Mouse (Mus musculus): ENCODE results near the gene Zfp273. TPM values are rescaled to one million over a fixed set of nuclear protein-coding genes. Genes with fewer than 3 reads are reported as not detected.
"Not testable (repeated sequence)": the region's sequence is repeated elsewhere in the genome, so short reads cannot be mapped to it uniquely, and the experiment has no call there.

Gene Zfp273
- polyA plus RNA-seq, 1 experiment from 2014 or later = 8.7 TPM

GRCm38 (mm10) chr13:67818636-67819035 lies 5.1 kb downstream of the Zfp273 start:
- DNase-seq (ENCODE audit: low spot score) (no peak), ATAC-seq (replicated peaks; ENCODE audit: insufficient number of reproducible peaks, low FRiP score, low TSS enrichment, low read depth) (no peak)
- no peaks in the 10 kb centered on the region for H3K27me3 ChIP-seq (ENCODE audit: control insufficient read depth, insufficient read depth, low read length)
- H3K27ac ChIP-seq (replicated peaks; ENCODE audit: low read depth, low read length) = no peak overlapping the region
- H3K36me3 ChIP-seq (replicated peaks; ENCODE audit: control insufficient read depth, insufficient read depth, low read depth, low read length) = no peaks in the 10 kb centered on the region; the same call in 1 of the 2 replicates
- no peaks in the 10 kb centered on the region for H3K4me1 ChIP-seq (ENCODE audit: control insufficient read depth, insufficient read depth, low read length)
- 88% methylated on average over 1 of the region's 1 CpGs for WGBS
- H3K9ac ChIP-seq (replicated peaks; ENCODE audit: low read length) = no peak overlapping the region
- H3K9me3 ChIP-seq (replicated peaks; ENCODE audit: control insufficient read depth, low read length) = no peaks in the 10 kb centered on the region
- no peak overlapping the region for H3K4me3 ChIP-seq (ENCODE audit: low read depth, low read length)
- no peak overlapping the region for H3K4me2 ChIP-seq (ENCODE audit: low read depth, low read length)

GRCm38 (mm10) chr13:67830911-67831336 lies 17.4 kb downstream of the Zfp273 start, which contains the start of gene Gm10037:
Gene Gm10037, plus strand, starts transcription at chr13:67831106.
- 2% methylated on average over 14 of the region's 14 CpGs for WGBS
- peak; percentile 75 for ATAC-seq (replicated peaks; ENCODE audit: insufficient number of reproducible peaks, low FRiP score, low TSS enrichment, low read depth)
- Histone ChIP-seq H3K4me1 (ENCODE audit: control insufficient read depth, insufficient read depth, low read length) (no peaks in the 10 kb centered on the region), H3K9me3 (replicated peaks; ENCODE audit: control insufficient read depth, low read length) (no peaks in the 10 kb centered on the region), H3K4me2 (ENCODE audit: low read depth, low read length) (peak within 1 kb of the TSS; percentile 49), H3K27ac (replicated peaks; ENCODE audit: low read depth, low read length) (no peak within 1 kb of the TSS), H3K36me3 (replicated peaks; ENCODE audit: control insufficient read depth, insufficient read depth, low read depth, low read length) (no peaks in the 10 kb centered on the region), H3K27me3 (ENCODE audit: control insufficient read depth, insufficient read depth, low read length) (no peaks in the 10 kb centered on the region), H3K4me3 (ENCODE audit: low read depth, low read length) (peak within 1 kb of the TSS; percentile 46), H3K9ac (replicated peaks; ENCODE audit: low read length) (peak within 1 kb of the TSS; percentile 51)
- DNase-seq (ENCODE audit: low spot score) = peak; percentile 85

GRCm38 (mm10) chr13:67833137-67833536 lies 19.6 kb downstream of the Zfp273 start:
- not testable (repeated sequence) for H3K9ac ChIP-seq (replicated peaks; ENCODE audit: low read length); H3K27me3 ChIP-seq (ENCODE audit: control insufficient read depth, insufficient read depth, low read length); H3K4me1 ChIP-seq (ENCODE audit: control insufficient read depth, insufficient read depth, low read length); H3K36me3 ChIP-seq (replicated peaks; ENCODE audit: control insufficient read depth, insufficient read depth, low read depth, low read length); H3K27ac ChIP-seq (replicated peaks; ENCODE audit: low read depth, low read length); H3K4me2 ChIP-seq (ENCODE audit: low read depth, low read length); DNase-seq (ENCODE audit: low spot score); H3K9me3 ChIP-seq (replicated peaks; ENCODE audit: control insufficient read depth, low read length); H3K4me3 ChIP-seq (ENCODE audit: low read depth, low read length); ATAC-seq (replicated peaks; ENCODE audit: insufficient number of reproducible peaks, low FRiP score, low TSS enrichment, low read depth)

GRCm38 (mm10) chr13:67843775-67844118 lies 30.2 kb downstream of the Zfp273 start:
- Histone ChIP-seq H3K4me3 (ENCODE audit: low read depth, low read length) (no peak overlapping the region), H3K27me3 (ENCODE audit: control insufficient read depth, insufficient read depth, low read length) (no peaks in the 10 kb centered on the region), H3K4me2 (ENCODE audit: low read depth, low read length) (peak overlapping the region; percentile 36), H3K9ac (replicated peaks; ENCODE audit: low read length) (peak overlapping the region; percentile 51), H3K4me1 (ENCODE audit: control insufficient read depth, insufficient read depth, low read length) (no peaks in the 10 kb centered on the region; the same call in 1 of the 2 replicates), H3K27ac (replicated peaks; ENCODE audit: low read depth, low read length) (no peak overlapping the region), H3K36me3 (replicated peaks; ENCODE audit: control insufficient read depth, insufficient read depth, low read depth, low read length) (no peaks in the 10 kb centered on the region), H3K9me3 (replicated peaks; ENCODE audit: control insufficient read depth, low read length) (no peaks in the 10 kb centered on the region)
- 39% methylated on average over 6 of the region's 6 CpGs for WGBS
- DNase-seq (ENCODE audit: low spot score) (no peak), ATAC-seq (replicated peaks; ENCODE audit: insufficient number of reproducible peaks, low FRiP score, low TSS enrichment, low read depth) (no peak)

GRCm38 (mm10) chr13:67844119-67844852 lies 30.7 kb downstream of the Zfp273 start:
- peak overlapping the region; percentile 51 for H3K9ac ChIP-seq (replicated peaks; ENCODE audit: low read length)
- under 1% methylated on average over 14 of the region's 19 CpGs for WGBS
- peak overlapping the region; percentile 36 for H3K4me2 ChIP-seq (ENCODE audit: low read depth, low read length)
- no peaks in the 10 kb centered on the region; the same call in 1 of the 2 replicates for H3K4me1 ChIP-seq (ENCODE audit: control insufficient read depth, insufficient read depth, low read length)
- peak overlapping the region; percentile 17 for H3K4me3 ChIP-seq (ENCODE audit: low read depth, low read length)
- no peaks in the 10 kb centered on the region for H3K27me3 ChIP-seq (ENCODE audit: control insufficient read depth, insufficient read depth, low read length)
- no peaks in the 10 kb centered on the region for H3K9me3 ChIP-seq (replicated peaks; ENCODE audit: control insufficient read depth, low read length)
- no peak overlapping the region for H3K27ac ChIP-seq (replicated peaks; ENCODE audit: low read depth, low read length)
- ATAC-seq (replicated peaks; ENCODE audit: insufficient number of reproducible peaks, low FRiP score, low TSS enrichment, low read depth) = peak; percentile 48; the same call in 1 of the 2 replicates
- DNase-seq (ENCODE audit: low spot score) = peak; percentile 79
- H3K36me3 ChIP-seq (replicated peaks; ENCODE audit: control insufficient read depth, insufficient read depth, low read depth, low read length) = no peaks in the 10 kb centered on the region

GRCm38 (mm10) chr13:67844853-67845194 lies 31.3 kb downstream of the Zfp273 start:
- DNase-seq (ENCODE audit: low spot score) = peak; percentile 39
- H3K27ac ChIP-seq (replicated peaks; ENCODE audit: low read depth, low read length) = no peak overlapping the region

GRCm38 (mm10) chr13:67850361-67850760 lies 36.8 kb downstream of the Zfp273 start:
- Histone ChIP-seq H3K4me2 (ENCODE audit: low read depth, low read length) (no peak overlapping the region), H3K4me1 (ENCODE audit: control insufficient read depth, insufficient read depth, low read length) (no peaks in the 10 kb centered on the region), H3K27me3 (ENCODE audit: control insufficient read depth, insufficient read depth, low read length) (no peaks in the 10 kb centered on the region), H3K4me3 (ENCODE audit: low read depth, low read length) (no peak overlapping the region), H3K36me3 (replicated peaks; ENCODE audit: control insufficient read depth, insufficient read depth, low read depth, low read length) (no peaks in the 10 kb centered on the region), H3K9ac (replicated peaks; ENCODE audit: low read length) (no peak overlapping the region), H3K9me3 (replicated peaks; ENCODE audit: control insufficient read depth, low read length) (no peaks in the 10 kb centered on the region), H3K27ac (replicated peaks; ENCODE audit: low read depth, low read length) (no peak overlapping the region)
- ATAC-seq (replicated peaks; ENCODE audit: insufficient number of reproducible peaks, low FRiP score, low TSS enrichment, low read depth) (no peak), DNase-seq (ENCODE audit: low spot score) (no peak)
- 83% methylated on average over 3 of the region's 3 CpGs for WGBS

More at GRCm38 (mm10) chr13:67844853-67845194, 31.3 kb downstream of the Zfp273 start:
- Histone ChIP-seq H3K9ac (replicated peaks; ENCODE audit: low read length) (no peak overlapping the region; the same call in 1 of the 2 replicates), H3K9me3 (replicated peaks; ENCODE audit: control insufficient read depth, low read length) (no peaks in the 10 kb centered on the region), H3K36me3 (replicated peaks; ENCODE audit: control insufficient read depth, insufficient read depth, low read depth, low read length) (no peaks in the 10 kb centered on the region), H3K27me3 (ENCODE audit: control insufficient read depth, insufficient read depth, low read length) (no peaks in the 10 kb centered on the region), H3K4me3 (ENCODE audit: low read depth, low read length) (no peak overlapping the region), H3K4me2 (ENCODE audit: low read depth, low read length) (peak overlapping the region; percentile 32; the same call in 1 of the 2 replicates), H3K4me1 (ENCODE audit: control insufficient read depth, insufficient read depth, low read length) (no peaks in the 10 kb centered on the region; the same call in 1 of the 2 replicates)
- 0 out of 2 replicates have a peak, but pooled peaks have one; percentile 39 for ATAC-seq (replicated peaks; ENCODE audit: insufficient number of reproducible peaks, low FRiP score, low TSS enrichment, low read depth)
- WGBS = 16% methylated on average over 8 of the region's 8 CpGs

GRCm38 (mm10) chr13:67853130-67853529 lies 39.6 kb downstream of the Zfp273 start:
- Histone ChIP-seq H3K27me3 (ENCODE audit: control insufficient read depth, insufficient read depth, low read length) (no peaks in the 10 kb centered on the region), H3K27ac (replicated peaks; ENCODE audit: low read depth, low read length) (no peak overlapping the region), H3K9me3 (replicated peaks; ENCODE audit: control insufficient read depth, low read length) (no peaks in the 10 kb centered on the region), H3K36me3 (replicated peaks; ENCODE audit: control insufficient read depth, insufficient read depth, low read depth, low read length) (no peaks in the 10 kb centered on the region), H3K9ac (replicated peaks; ENCODE audit: low read length) (no peak overlapping the region), H3K4me2 (ENCODE audit: low read depth, low read length) (no peak overlapping the region), H3K4me1 (ENCODE audit: control insufficient read depth, insufficient read depth, low read length) (no peaks in the 10 kb centered on the region), H3K4me3 (ENCODE audit: low read depth, low read length) (no peak overlapping the region)
- DNase-seq (ENCODE audit: low spot score) (no peak), ATAC-seq (replicated peaks; ENCODE audit: insufficient number of reproducible peaks, low FRiP score, low TSS enrichment, low read depth) (no peak)
- WGBS = 73% methylated on average over 6 of the region's 6 CpGs
